Mouse (Mus musculus) embryonic fibroblast, embryonic 13.5 days (primary cell): ENCODE measurements at regions not wholly inside any gene's neighbourhood (a gene's known extent, or its start where the extent isn't known, plus 50 kb on each side); places are given as distances from the start of the nearest gene placed in this dataset.

ENCODE experiments used
- CTCF ChIP-seq: IDR thresholded peaks from 2 replicates; pipeline ENCODE4 v1.5.1; 2011; ENCODE audit warnings: mild to moderate bottlenecking, control low read depth, low read length, moderate library complexity, borderline replicate concordance; ENCODE audit not compliant: insufficient read depth
- POLR2A ChIP-seq: IDR thresholded peaks from 2 replicates; pipeline ENCODE4 v1.6.1; 2011; ENCODE audit warnings: low read depth, mild to moderate bottlenecking, control low read depth, low read length, moderate library complexity

- TF ChIP-seq POLR2A, result no peak
- TF ChIP-seq CTCF, result no peak
Observed at GRCm38 (mm10) chr2:46442576-46442975, 1325.4 kb upstream of the Zeb2 start.
